ENCODE assay signal across 12 mouse cellular contexts in the genomic region with DNA sequence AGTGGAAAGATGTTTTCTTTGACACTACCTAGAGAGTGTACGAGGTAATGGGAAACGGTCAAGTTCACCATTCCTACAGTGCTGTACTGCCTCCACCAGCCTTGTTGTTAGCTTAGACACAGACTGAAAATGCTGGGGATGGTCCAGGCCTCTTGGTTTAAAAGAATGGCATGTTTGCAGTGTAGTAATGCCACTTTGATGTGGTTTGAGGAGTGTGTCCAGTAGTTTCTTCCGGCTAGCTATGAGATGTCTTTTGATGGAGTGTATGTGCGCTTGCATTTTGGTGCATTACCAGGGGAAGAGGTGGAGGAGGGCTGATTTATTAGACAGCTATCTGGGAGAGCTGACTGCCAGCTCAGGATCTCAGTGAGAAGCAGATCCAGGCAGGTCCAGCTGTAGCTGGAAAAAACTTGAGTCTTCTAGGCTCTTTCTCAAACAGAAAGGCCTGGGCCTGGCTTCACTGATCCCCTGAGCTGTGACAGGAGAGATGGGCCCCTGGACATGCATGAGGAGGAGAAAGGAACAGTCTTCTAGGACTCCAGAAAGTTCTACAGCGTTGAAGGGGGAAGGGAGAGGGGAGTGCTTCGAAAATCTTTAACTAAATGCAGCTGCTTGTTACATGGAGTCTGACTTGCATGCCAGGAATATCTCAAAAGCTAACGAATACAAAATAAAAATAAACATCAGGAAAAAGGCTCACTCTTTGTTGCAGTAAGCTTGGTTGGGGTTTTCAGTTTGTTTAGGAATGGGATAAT. TPM values are rescaled to one million over a fixed set of nuclear protein-coding genes. Genes with fewer than 3 reads are reported as not detected.
DNase-seq lines count a peak whose midpoint lies in the region; ATAC-seq and TF ChIP-seq lines count a peak whose summit lies in the region.
"Had no signal": no experiment of that assay in that cellular context is flagged by ENCODE, and none has a peak within 500 bp of the region (broad histone marks: within the 10 kb centered on the region; RNA-seq: fewer than 3 reads in every experiment).

No protein-coding gene starts in this region.

- 0 out of 2 replicates have a peak overlapping the region, but pooled peaks have one; percentile 19 for H3K27ac ChIP-seq in heart, embryonic 12.5 days (ENCODE audit: poor library complexity, severe bottlenecking)
- peak overlapping the region; percentile 66 for H3K27ac ChIP-seq in embryonic fibroblast, embryonic 13.5 days (ENCODE audit: insufficient read depth, low read length)
- H3K27ac ChIP-seq in liver, embryonic 12.5 days = no peak overlapping the region
- H3K27ac ChIP-seq: layer of hippocampus, adult 2 months had no signal

- H3K9ac ChIP-seq in heart, embryonic 12.5 days = peak overlapping the region; percentile 20; the same call in 1 of the 2 replicates
- no peak overlapping the region for H3K9ac ChIP-seq in liver, embryonic 12.5 days

- TF ChIP-seq POLR2A in embryonic fibroblast, embryonic 13.5 days (IDR thresholded peaks at IDR 0.05; ENCODE audit: low read depth, low read length) = no peak

- no peak overlapping the region for H3K4me3 ChIP-seq in heart, embryonic 12.5 days
- H3K4me3 ChIP-seq in embryonic fibroblast, embryonic 13.5 days (ENCODE audit: insufficient read depth, low read length) = no peak overlapping the region
- H3K4me3 ChIP-seq in liver, embryonic 12.5 days = no peak overlapping the region
- H3K4me3 ChIP-seq: layer of hippocampus, adult 2 months had no signal

- no peaks in the 10 kb centered on the region for H3K9me3 ChIP-seq in heart, embryonic 12.5 days (replicated peaks)
- H3K9me3 ChIP-seq in liver, embryonic 12.5 days (replicated peaks) = no peaks in the 10 kb centered on the region

- TF ChIP-seq CTCF in embryonic fibroblast, embryonic 13.5 days (IDR thresholded peaks at IDR 0.05; ENCODE audit: borderline replicate concordance, insufficient read depth, low read length) = no peak

- peaks cover 39% of the 10 kb centered on the region for H3K4me1 ChIP-seq in heart, embryonic 12.5 days (replicated peaks)
- peaks cover 13% of the 10 kb centered on the region for H3K4me1 ChIP-seq in embryonic fibroblast, embryonic 13.5 days (ENCODE audit: control insufficient read depth, insufficient read depth, low read length)
- H3K4me1 ChIP-seq in liver, embryonic 12.5 days = no peaks in the 10 kb centered on the region

- DNase-seq in heart, postnatal 4 days = no peak
- peak; percentile 51 for DNase-seq in Muller cell, postnatal 12 days (ENCODE audit: inconsistent ontology term)
- peak; percentile 35 to 50 for DNase-seq in kidney, postnatal 4 days
- no peak for DNase-seq in frontal cortex, postnatal 36 days (ENCODE audit: low spot score in 2 of 2)
- no peak for DNase-seq in right cerebral cortex, postnatal 25 days
- DNase-seq: cerebellum, postnatal 36 days; left cerebral cortex, postnatal 4 days had no signal

- H3K4me2 ChIP-seq in heart, embryonic 12.5 days = no peak overlapping the region
- H3K4me2 ChIP-seq in liver, embryonic 12.5 days = no peak overlapping the region

- peaks cover 10% of the 10 kb centered on the region for H3K27me3 ChIP-seq in heart, embryonic 12.5 days (replicated peaks)
- H3K27me3 ChIP-seq in liver, embryonic 12.5 days (replicated peaks) = peaks cover 27% of the 10 kb centered on the region

- WGBS in heart, embryonic 12.5 days = 65% methylated on average over 7 of the region's 7 CpGs
- 55% methylated on average over 7 of the region's 7 CpGs for WGBS in liver, embryonic 12.5 days (ENCODE audit: insufficient replicate concordance)

- no peak for ATAC-seq in heart, embryonic 12.5 days (ENCODE audit: insufficient number of reproducible peaks, low FRiP score)
- no peak for ATAC-seq in liver, embryonic 12.5 days
- ATAC-seq: CD4-positive, CD25-positive, alpha-beta regulatory T cell, adult 4 months had no signal

- H3K36me3 ChIP-seq in heart, embryonic 12.5 days = no peaks in the 10 kb centered on the region
- H3K36me3 ChIP-seq in liver, embryonic 12.5 days = no peaks in the 10 kb centered on the region

RNA-seq across cellular contexts. Expression of gene Ror1, which starts 5.7 kb away (rescaled TPM):
- 13.9 and 15.0 TPM in 2 replicates for polyA plus RNA-seq in heart, embryonic 12.5 days (2016; fragmentation: Nextera tagmentation; extraction: Ambion mirVana)
- 10 to 100 TPM; 28.9 to 37.2 TPM for total RNA-seq in heart, postnatal 4 days (2021)
- 6.7 and 10.8 TPM in 2 replicates for polyA plus RNA-seq in embryonic fibroblast, embryonic 13.5 days (2011; ENCODE audit: insufficient read length, low read depth, missing spikeins)
- 1.4 TPM in 2 replicates for polyA plus RNA-seq in liver, embryonic 12.5 days (2016; fragmentation: Nextera tagmentation; extraction: Ambion mirVana)
- polyA plus RNA-seq: CD4-positive, CD25-positive, alpha-beta regulatory T cell, adult 4 months had no signal

Comparison
In these comparisons a context has a peak if more than half of its experiments do, and no peak if none do; other contexts are left out.
1. DNase-seq: peak in Muller cell, postnatal 12 days (single experiment) and kidney, postnatal 4 days (2 of 2); none in heart, postnatal 4 days (single experiment), frontal cortex, postnatal 36 days (0 of 2) and right cerebral cortex, postnatal 25 days (single experiment).